Mouse (Mus musculus) frontal cortex, postnatal 10 days (tissue): ENCODE data around the gene Kcp.

ENCODE experiments used
- DNase-seq, 2 experiments: peaks; one replicate each; pipeline ENCODE4 v3.0.0; 2022; ENCODE audit warnings: low spot score in 2 of 2, mixed read lengths in 1 of 2

The Kcp gene

DNA sequence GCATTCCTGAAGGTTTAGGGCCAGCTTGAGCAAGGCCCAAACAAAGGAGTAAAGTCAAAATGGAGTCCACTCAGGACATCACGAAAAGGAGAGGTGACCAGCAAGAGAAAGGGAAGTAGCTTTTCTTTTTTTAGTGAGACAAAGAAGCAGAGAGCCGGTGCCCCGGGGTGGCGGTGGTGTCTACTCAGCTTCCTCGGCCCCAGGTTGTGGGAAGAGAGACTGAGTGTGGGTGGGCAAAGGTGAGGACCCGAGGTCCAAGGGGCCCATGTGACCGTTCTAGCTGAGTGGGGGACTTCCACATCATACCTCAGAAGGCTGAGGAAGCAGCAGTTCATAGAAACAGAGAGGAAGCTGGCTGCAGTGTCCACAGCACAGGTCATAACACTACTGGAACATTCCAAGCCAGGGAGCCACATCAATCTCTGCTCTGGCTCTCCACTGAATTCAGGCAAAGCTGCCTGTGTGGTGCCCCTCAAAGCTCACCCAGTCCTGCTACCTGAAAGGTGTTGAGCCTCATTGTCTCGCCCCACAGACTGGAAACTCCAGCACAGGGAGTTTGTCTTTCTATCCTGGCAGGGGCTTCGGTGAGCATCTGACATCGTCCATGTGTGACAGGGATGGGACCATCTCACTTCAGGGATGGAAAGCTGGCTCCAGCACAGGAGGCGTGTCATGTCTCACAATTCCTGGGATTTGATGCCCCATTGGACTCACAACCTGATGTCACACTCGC lies 15.7 kb upstream of the Kcp start:
- DNase-seq: no peak

DNA sequence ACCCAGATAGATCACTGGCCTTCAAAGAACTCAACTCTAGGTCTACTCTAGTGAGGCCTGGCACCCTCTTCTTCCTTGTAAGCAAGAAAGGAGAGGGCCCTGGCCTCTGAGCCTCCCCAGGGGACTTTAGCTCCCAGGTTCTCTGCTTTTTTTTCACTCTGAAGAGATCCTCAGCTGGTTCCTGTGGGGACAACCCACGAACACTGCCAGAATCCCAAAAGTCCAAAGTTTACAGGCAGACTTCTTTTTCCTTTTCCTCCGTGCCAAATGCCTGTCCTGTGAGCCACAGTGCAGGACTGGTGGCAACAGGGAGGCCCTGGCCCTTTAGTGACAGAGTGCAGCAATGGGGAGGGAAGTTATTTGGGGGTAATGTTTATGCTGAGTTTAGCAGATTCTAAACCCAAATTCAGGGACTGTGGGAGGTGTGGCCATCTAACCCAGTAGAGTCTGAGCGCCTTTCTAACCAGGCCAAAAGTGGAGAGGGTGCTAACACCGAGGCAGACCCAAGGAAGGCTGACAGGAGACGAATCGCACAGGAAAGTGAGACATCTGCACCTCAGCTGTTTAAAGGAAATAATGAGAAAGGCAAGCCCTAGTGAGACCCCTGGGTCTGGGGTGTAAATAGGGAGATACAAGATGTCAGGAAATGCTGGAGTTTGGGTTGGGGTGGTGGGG lies 15.0 kb upstream of the Kcp start:
- DNase-seq: no peak

DNA sequence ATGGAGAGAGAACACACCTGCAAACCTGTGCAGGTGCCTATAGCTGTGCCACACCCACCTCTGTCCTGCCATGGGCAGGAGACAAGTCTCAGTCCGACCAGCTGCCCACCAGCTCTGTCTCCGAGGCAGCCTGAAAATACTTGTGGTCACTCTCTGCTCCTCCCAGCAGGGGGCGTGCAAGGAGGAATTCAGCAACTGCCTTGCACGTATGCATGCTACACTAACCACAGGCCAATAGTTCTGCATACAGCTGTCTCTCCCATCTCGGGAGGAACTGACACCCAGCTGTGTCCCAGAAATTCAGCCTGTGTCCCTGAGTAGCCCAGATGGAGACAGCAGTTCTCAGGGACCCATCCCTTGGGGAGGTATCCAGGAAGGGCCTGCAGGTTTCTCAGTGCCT lies 9.4 kb upstream of the Kcp start:
- peak in 1 of 2 experiments; percentile 62 for DNase-seq

DNA sequence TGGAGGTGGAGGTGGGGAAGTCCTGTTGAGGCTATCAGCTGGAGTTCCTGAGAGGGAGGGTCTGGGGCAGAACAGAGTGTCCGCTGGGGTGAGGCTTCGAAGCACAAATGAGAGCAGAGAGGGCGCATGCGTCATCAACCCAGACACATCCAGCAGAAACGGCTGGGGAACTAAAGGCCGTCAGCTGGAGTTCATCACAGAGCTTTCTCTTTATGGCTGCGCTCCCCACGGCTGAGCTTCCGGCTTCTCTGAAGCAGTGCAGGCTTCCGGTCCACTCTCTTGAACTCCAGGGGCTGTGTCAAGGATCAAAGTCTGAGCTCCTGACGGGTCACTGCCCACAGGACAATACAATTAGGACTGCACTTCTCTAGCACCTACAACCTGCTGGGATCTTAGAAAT lies 5.5 kb upstream of the Kcp start:
- DNase-seq: no peak

DNA sequence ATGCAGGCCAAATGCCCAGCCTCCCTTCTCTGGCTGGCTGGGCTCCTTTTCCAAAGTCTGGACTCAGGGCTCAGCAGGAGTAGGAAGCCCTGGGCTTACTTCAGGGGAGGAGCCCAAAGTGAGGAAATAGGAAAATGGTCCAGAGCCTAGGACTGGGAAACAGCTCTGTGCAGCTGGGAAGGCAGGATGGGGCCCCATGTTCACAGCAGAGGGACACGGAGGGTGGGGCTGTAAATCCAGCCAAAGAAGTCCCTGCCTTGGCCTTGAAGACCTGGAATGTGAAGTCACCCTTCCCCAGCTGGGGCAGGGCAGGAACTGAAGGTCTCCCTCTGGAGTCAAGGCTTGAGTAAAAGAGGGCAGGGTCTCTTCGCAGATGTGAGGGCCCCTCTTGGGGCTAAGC lies 1.3 kb upstream of the Kcp start:
- DNase-seq: no peak

DNA sequence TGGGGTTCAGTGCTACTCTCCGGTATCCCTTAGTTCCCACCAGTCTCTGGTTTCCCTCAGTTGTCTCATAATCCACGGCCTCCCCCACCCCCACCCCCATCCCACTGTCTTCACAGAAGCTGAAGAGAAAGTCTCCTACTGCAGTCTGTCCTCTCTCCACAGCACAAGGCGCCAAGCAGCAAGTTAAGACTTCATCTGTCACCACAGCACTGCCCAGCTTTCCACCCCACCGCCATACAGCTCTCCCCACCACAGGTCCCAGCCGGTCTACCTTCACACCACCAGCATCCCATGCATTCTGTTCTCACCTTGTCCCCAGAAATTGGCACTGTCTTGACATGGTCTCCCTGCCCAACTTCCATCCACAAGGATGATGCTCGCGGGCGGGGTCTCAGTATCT lies 918 bp downstream of the Kcp start:
- no peak for DNase-seq

DNA sequence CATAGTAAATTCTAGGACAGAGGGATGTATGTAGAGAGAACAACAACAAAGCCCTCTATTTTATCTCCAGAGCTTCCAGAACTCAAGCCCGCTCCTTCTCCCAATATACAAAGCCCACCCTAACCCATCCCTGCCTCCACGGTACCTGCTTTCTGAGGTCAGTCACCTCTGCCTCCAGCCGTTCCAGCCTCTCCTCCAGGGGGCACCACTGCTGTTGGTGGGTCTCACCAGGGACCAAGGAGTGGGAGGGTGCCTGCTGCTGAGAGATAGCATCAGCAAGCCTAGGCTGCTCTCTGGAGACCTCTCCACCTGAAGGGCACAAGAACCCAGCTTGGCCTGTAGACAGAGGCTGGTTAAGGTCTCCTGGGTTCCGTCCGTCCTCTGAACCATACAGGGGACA lies 2.3 kb downstream of the Kcp start:
- no peak for DNase-seq

DNA sequence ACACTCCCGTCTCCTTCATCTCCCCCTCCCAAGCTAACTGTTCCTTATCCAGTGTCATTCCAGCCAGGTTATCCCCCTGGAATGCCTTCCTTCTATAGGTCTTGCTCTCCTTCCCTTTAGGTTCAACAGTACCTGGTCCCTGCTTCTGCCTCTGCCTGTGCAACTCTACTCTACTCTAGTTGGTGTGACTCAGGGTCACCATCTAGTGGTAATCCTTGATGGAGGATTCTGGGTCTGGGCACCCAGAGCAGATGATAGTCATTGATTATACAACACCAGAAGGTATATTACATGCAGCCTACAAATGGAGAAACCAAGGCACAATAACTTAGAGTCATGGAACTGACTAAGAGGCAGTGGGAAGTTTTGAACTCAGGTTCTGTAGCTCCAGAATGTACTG lies 6.2 kb downstream of the Kcp start:
- no peak for DNase-seq

DNA sequence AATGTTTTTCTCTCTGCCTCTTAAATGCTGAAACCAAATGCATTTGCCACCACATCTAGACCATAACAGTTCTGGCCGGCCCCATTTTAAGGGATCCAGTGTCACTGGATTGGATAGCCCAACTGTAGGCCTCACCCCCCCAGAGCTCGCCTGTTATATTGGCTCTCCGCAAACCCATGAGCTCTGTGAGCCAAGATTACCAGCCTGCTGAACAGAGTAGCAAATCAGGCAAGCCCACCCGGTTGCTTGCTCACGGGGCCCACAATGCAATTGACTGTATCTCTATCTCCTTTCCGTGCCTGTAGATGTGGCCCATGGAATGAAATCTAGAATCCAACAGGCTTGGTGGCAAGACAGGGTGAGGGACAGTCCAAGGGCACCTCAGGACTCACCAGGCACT lies 6.9 kb downstream of the Kcp start:
- DNase-seq: no peak

DNA sequence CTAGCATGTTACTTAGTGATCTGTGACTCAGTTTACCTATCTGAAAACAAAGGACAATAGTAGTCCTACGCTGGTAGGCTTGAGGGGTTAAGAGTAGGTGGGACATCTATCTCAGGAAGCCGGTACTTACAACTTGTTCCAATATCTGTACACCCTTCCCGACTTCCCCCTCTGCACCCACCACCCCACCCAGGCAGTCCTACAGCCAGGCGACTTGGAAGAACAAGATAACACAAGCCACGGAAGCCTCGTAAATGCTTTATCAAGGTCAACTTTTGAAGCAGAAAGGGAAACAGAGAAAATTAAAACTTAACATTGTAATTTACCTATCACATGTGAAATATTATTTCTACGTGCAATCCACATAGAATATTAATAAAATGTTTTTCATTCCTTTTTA lies 7.6 kb downstream of the Kcp start:
- DNase-seq: no peak

DNA sequence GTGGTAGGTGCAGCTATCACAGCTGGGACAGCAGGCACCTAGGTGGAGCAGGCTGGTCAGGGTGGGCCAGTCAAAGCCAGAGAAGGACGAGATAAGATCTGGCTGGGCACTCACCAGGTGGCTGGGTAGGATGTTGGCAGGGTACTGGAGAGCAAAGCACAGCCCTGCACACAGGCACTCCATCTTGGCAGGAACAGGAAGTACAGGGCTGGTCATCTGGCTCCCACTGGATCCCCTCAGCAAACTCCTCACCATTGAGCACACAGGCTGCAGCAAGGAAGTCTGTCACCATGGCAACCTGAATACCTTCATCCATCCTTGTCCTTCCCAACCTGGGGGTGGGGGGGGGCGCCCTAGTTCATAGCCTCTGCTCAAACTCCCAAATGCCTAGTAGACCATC lies 10.0 kb downstream of the Kcp start:
- DNase-seq: no peak

DNA sequence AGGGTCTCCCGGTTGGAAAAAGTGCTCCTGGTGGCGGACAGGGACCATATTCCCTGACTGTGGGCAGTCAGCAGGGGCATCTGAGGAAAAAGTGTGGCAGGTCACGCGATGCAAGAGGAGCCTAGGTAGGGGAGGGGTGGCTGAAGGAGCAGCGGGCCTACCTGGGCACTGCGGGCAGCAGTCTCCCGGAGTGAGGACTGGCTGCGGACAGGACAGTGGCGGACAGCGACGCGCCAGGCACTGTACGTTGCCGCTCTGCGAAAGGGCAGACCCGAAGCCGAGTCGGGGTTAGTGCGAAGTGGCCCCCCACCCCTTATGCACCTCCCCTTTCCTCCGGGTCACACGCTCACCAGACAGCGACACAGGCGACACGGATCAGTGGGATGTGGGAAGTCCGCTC lies 11.5 kb downstream of the Kcp start:
- no peak for DNase-seq

DNA sequence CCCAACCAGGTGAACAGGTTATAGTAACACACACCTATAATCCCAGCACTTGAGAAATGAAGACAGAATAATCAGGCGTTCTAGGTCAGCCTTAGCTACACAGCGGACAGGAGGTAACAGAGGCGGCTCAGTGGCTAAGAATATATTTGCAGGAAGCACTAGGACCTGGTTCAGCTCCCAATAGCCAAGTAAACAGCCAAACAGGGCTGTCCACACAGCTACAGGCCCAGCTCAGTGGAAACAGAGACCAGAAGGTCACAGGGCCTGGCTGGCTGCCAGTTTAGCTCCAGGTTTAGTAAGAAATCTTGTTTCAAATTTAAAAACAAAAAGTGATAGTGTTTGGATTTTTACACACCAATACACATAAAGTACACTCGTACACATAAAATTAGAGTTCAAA lies 13.7 kb downstream of the Kcp start:
- no peak for DNase-seq

DNA sequence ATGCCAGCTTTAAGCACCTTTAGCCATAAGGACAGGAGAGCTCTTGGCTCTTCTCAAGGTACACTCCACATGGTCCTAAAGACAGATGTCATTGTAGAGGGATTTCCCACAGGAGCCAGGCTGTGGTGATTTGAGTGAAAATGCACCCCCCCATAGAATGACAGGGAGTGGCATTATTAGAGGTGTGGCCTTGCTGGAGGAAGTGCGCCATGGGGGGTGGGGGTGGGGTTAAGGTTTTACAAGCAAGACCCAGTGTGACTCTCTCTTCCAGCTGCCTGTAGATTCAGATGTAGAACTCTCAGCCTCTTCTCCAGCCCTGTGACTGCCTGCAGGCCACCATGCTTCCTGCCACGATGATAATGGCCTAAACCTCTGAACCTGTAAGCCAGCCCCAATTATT lies 21.8 kb downstream of the Kcp start:
- no peak for DNase-seq

DNA sequence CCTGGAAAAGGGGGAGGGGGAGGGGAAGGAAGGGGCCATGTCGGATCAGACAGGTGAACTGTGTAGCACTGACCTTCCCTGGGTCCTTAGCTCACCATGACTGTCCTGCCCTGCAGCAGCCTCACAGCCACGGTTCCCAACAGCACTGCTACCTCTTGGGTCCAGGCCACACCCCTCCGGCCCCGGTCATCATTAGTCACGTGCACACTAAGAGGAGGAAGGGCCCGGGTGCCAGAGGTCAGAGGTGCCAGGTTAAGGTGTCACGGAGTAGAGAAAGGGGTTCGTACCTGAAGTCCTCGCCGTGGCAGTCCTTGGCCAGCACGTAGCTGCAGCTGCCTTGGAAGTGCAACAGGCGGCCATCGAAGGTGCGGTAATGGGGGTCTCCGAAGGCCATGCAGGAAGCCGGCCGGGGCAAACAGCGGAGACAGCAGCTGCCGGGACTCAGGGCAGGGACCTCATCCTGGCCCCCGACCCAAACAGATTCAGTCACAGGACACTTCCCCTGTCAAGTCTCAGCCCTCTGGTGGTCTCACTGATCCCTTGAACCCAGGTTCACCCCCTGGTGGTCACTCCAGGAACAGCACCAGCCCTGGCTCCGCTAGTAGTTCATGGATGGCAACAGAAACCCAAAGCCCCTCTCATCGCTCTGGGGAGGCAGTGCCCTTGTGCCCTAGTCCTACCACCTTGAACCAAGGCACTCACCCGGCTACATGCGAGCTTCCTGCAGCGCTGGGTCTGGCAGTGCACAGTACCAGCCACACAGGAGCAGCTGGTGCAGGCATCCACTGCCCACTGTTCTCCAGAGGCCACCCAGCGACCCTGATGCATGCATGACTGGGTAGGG lies 22.8 kb downstream of the Kcp start:
- peak in 1 of 2 experiments; percentile 59 for DNase-seq

DNA sequence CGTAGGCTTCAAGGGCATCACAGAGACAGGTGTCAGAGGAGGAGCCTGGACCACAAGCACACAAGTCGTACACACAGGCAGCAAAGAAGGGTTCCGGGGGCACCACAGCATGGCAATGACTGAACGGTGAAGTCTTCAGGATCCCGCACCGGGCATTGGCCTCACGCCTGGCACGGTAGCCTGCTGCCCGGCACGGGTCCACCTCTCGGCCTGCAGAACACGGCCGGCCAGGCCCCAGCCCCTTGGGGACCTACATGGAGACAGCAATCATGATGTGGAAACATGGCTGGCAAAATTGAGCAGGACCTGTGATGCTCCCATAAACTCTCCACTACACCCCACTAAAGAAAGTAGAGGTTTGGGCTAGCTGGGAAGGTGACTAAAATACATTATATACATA lies 25.1 kb downstream of the Kcp start:
- no peak for DNase-seq

DNA sequence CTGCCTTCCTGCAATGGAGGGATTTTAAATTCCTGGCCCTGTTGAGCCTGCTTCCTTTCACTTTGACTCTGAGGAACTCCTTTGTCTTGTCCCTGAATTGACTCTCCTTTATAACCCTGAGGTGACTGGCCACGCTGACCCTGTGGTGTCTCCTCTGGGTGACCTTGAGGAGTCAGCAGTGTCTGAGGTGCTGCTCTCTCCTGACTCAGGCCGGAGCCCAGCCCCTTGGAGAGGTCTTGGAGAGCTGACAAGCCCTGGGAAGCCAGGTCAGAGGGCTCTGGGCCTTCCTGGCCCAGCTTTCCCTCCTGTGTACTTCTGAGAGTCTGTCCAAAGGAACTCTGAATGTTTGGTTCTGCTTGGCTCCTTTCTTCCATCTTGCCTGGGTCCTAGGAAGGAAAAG lies 33.0 kb downstream of the Kcp start:
- DNase-seq: no peak

DNA sequence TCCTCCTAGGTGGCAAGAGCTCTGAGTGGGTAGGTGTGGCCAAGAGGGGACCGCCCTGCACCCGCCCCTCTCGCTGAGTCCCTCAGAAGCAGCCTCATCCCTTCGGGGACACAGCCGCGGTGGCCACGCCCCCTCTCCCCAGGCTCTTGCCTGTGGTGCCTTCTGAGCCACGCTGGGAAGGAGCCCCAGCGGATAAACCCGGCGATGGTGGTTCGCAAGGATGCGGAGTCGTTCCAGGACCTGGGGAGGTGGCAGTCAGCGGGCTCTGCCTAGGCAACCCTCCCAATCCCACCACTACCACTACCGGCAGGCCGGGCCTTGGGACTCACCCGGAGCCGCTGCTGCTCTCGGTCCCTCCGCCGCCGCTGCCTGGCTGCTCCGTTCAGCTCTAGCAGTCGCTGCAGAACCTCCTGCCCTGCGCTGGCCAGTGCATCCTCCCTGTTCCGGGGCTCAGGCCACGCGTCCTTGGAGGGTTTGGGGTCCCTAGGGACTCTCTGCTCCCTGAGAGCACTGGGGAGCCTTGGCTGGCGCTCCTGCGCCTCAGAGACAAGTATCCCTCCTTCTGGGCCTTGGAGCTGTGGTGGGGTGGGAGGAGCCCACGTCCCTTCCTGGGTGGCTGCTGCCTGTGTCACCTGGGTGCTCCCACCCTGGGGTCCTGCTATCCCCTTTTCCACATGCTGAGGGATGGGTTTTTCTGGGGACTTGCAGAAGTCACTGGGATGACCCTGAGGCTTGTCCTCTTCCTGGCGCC lies 33.6 kb downstream of the Kcp start:
- peak; percentile 73 to 75 for DNase-seq

DNA sequence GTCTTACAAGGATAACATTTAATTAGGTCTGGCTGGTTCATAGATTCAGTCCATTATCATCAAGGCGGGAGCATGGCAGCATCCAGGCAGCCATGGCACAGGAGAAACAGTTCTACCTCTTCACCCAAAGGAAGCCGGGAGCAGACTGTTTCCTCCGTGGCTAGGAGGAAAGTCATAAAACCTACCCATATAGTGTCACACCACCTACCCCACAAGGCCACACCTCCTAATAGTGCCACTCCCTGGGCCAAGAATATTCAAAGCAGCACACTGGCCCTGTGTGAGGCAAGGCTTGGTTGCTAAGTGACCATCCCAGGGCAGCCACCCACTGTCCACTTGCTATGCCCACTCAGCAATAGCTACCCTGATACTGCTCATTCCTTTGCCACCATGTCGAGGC lies 36.6 kb downstream of the Kcp start, which contains the start of gene Atp6v1fnb:
Atp6v1fnb (plus strand) TSS at position 301 of the 400 bp plus-strand sequence.
- DNase-seq: no peak

DNA sequence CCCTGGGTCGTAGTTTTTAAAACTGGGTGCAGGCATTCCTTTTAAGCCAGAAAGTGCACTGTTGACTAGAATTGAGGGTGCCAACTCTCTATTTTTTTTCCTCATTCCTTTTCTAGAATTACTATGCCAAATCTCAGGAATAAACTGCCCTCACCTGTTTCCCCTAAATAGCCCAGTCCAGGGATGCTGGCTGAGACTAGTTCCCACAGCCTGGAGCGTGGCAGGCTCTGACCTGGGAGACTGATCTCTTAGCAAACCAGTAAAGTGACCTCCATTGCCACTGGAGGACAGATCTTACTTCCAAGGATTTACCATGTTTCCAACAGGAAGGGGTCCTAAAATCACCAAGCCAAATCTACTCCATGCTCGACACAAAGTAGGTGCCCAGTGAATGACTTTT lies 38.9 kb downstream of the Kcp start:
- no peak for DNase-seq

DNA sequence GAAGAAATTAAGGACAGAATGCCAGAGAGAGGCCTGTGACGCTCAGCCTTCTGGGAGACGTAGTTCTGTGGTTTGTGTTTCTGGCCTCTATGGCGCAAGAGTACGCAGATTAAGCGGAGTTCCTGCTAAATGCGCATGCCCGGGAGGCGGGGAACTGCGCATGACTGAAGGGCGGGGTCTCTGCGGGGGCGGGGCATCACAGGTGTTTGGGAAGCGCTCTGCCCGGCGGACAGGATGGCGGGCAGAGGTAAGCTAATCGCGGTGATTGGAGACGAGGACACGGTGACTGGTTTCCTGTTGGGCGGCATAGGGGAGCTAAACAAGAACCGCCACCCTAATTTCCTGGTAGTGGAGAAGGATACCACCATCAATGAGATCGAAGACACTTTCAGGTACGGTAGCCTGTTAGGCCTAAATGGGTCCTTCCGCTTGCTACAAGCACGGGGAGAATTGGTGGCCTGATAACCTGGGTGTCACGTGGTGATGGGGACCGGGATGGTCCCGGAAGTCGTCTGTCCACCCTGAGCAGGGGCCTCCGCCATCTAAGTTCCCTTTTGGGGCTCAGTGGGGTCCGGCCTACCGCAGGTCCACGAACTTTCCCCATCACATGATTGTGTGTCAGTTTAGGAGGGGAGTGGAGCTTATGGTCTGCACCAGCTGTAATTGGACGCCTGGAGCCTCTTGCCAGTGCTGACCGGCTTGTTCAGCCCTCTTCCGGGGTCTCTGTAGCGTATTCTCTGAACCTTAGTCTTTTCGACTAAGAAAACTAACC lies 40.0 kb downstream of the Kcp start, which contains the start of gene Atp6v1f:
Atp6v1f (plus strand) TSS at position 136 of the 772 bp plus-strand sequence.
- DNase-seq: peak; percentile 85 to 89
